Comparison of ENCODE assay signal across 8 mouse cellular contexts in the genomic region with DNA sequence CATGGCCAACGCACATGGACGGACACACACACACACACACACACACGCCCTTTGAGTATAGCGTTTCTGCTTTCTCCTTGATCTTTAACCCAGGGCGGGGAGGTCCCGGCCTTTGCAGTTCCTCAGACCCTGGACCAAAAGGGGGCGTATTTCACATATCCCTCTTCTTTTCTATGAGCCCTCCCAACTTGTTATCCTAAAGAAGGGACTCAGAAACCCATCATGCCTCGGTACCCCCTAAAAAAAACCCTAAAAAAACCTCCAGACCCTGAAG. TPM values are rescaled to one million over a fixed set of nuclear protein-coding genes. Genes with fewer than 3 reads are reported as not detected.
DNase-seq lines count a peak whose midpoint lies in the region; ATAC-seq lines count a peak whose summit lies in the region.

No protein-coding gene starts in this region.

- H3K4me3 ChIP-seq in heart, embryonic 15.5 days: peak overlapping the region; percentile 85
- H3K4me3 ChIP-seq in hindbrain, embryonic 11.5 days (ENCODE audit: low read depth, low read length): no peak overlapping the region
- H3K4me3 ChIP-seq in midbrain, embryonic 11.5 days (ENCODE audit: low read depth, low read length): peak overlapping the region; percentile 83; the same call in 1 of the 2 replicates

- H3K9me3 ChIP-seq in heart, embryonic 15.5 days (replicated peaks): no peaks in the 10 kb centered on the region
- H3K9me3 ChIP-seq in hindbrain, embryonic 11.5 days (ENCODE audit: control insufficient read depth, low read length): no peaks in the 10 kb centered on the region
- H3K9me3 ChIP-seq in midbrain, embryonic 11.5 days (ENCODE audit: control insufficient read depth, low read length): no peaks in the 10 kb centered on the region

- H3K27me3 ChIP-seq in heart, embryonic 15.5 days: peaks cover 51% of the 10 kb centered on the region
- H3K27me3 ChIP-seq in hindbrain, embryonic 11.5 days (ENCODE audit: control insufficient read depth, insufficient read depth, low read length): peaks cover 15% of the 10 kb centered on the region; the same call in 1 of the 2 replicates
- H3K27me3 ChIP-seq in midbrain, embryonic 11.5 days (ENCODE audit: control insufficient read depth, insufficient read depth, low read length): peaks cover 4% of the 10 kb centered on the region; the same call in 1 of the 2 replicates

- H3K9ac ChIP-seq in heart, embryonic 15.5 days: no peak overlapping the region; the same call in 1 of the 2 replicates
- no peak overlapping the region for H3K9ac ChIP-seq in hindbrain, embryonic 11.5 days (ENCODE audit: low read depth, low read length)
- 0 out of 2 replicates have a peak overlapping the region, but pooled peaks have one; percentile 9 for H3K9ac ChIP-seq in midbrain, embryonic 11.5 days (ENCODE audit: low read length)

- no peak for DNase-seq in heart, postnatal 4 days
- DNase-seq in ZHBTc4 (ENCODE audit: low read depth, low spot score): peak; percentile 51
- DNase-seq in hindbrain, embryonic 11.5 days (ENCODE audit: low spot score): no peak
- no peak for DNase-seq in midbrain, embryonic 11.5 days (ENCODE audit: low spot score, missing footprints)
- no peak for DNase-seq in ovary, adult 18-20 months (ENCODE audit: low spot score)
- DNase-seq in thymus, adult 18-20 months: no peak

- H3K27ac ChIP-seq in heart, embryonic 15.5 days: no peak overlapping the region
- H3K27ac ChIP-seq in hindbrain, embryonic 11.5 days (ENCODE audit: low read depth, low read length): no peak overlapping the region
- no peak overlapping the region for H3K27ac ChIP-seq in midbrain, embryonic 11.5 days (ENCODE audit: low read depth, low read length)

- ATAC-seq in heart, embryonic 15.5 days (replicated peaks; ENCODE audit: insufficient number of reproducible peaks, insufficient read depth, low FRiP score, low read depth): no peak
- no peak for ATAC-seq in hindbrain, embryonic 11.5 days (ENCODE audit: low FRiP score)
- ATAC-seq in midbrain, embryonic 11.5 days (ENCODE audit: low FRiP score): no peak
- ATAC-seq in megakaryocyte-erythroid progenitor cell, adult 5-6 weeks (replicated peaks; ENCODE audit: low FRiP score, low TSS enrichment, poor library complexity, severe bottlenecking): no peak

- no peaks in the 10 kb centered on the region for H3K36me3 ChIP-seq in heart, embryonic 15.5 days
- no peaks in the 10 kb centered on the region for H3K36me3 ChIP-seq in hindbrain, embryonic 11.5 days (ENCODE audit: control insufficient read depth, insufficient read depth, low read length)
- no peaks in the 10 kb centered on the region for H3K36me3 ChIP-seq in midbrain, embryonic 11.5 days (ENCODE audit: control insufficient read depth, insufficient read depth, low read length)

- 8% methylated on average over 8 of the region's 8 CpGs for WGBS in heart, embryonic 15.5 days
- WGBS in hindbrain, embryonic 11.5 days: 4% methylated on average over 8 of the region's 8 CpGs
- WGBS in midbrain, embryonic 11.5 days: 5% methylated on average over 8 of the region's 8 CpGs

- H3K4me2 ChIP-seq in heart, embryonic 15.5 days: peak overlapping the region; percentile 94
- peak overlapping the region; percentile 87 for H3K4me2 ChIP-seq in hindbrain, embryonic 11.5 days (replicated peaks; ENCODE audit: low read depth, low read length)
- H3K4me2 ChIP-seq in midbrain, embryonic 11.5 days: peak overlapping the region; percentile 91

- H3K4me1 ChIP-seq in heart, embryonic 15.5 days (replicated peaks): peaks cover 42% of the 10 kb centered on the region
- peaks cover 11% of the 10 kb centered on the region for H3K4me1 ChIP-seq in hindbrain, embryonic 11.5 days (replicated peaks; ENCODE audit: control insufficient read depth, insufficient read depth, low read length)
- peaks cover 53% of the 10 kb centered on the region for H3K4me1 ChIP-seq in midbrain, embryonic 11.5 days (ENCODE audit: control insufficient read depth, insufficient read depth, low read length)

RNA-seq across cellular contexts. Expression of gene Cux2, which starts 0.9 kb away (rescaled TPM):
- polyA plus RNA-seq in heart, embryonic 15.5 days (2015; fragmentation: Nextera tagmentation; extraction: Ambion mirVana): 3.9 and 4.1 TPM in 2 replicates
- 10 to 100 TPM; 12.2 to 13.6 TPM for total RNA-seq in heart, postnatal 4 days (2021)
- polyA plus RNA-seq in hindbrain, embryonic 11.5 days (2014; fragmentation: Nextera tagmentation; extraction: Ambion mirVana): 13.7 and 17.4 TPM in 2 replicates
- polyA plus RNA-seq in midbrain, embryonic 11.5 days (2014; fragmentation: Nextera tagmentation; extraction: Ambion mirVana): 11.1 and 12.6 TPM in 2 replicates
- total RNA-seq in megakaryocyte-erythroid progenitor cell, adult 5-6 weeks (2014; fragmentation: Nextera tagmentation): not detected in 2 replicates
- not detected in 2 replicates for total RNA-seq in megakaryocyte-erythroid progenitor cell, adult 5-6 weeks (2017)

RNA-seq across cellular contexts. Expression of gene Myl2, which starts 50.0 kb away (rescaled TPM):
- 7,334 and 9,932 TPM in 2 replicates for polyA plus RNA-seq in heart, embryonic 15.5 days (2015; fragmentation: Nextera tagmentation; extraction: Ambion mirVana)
- total RNA-seq in heart, postnatal 4 days (2021): over 10,000 TPM; 18,495 to 19,403 TPM
- 0.77 and 1.2 TPM in 2 replicates for polyA plus RNA-seq in hindbrain, embryonic 11.5 days (2014; fragmentation: Nextera tagmentation; extraction: Ambion mirVana)
- 0.29 TPM in 1 of 2 replicates, not detected in the other for polyA plus RNA-seq in midbrain, embryonic 11.5 days (2014; fragmentation: Nextera tagmentation; extraction: Ambion mirVana)
- not detected in 2 replicates for total RNA-seq in megakaryocyte-erythroid progenitor cell, adult 5-6 weeks (2014; fragmentation: Nextera tagmentation)
- total RNA-seq in megakaryocyte-erythroid progenitor cell, adult 5-6 weeks (2017): not detected in 2 replicates

Comparison
In these comparisons a context has a peak if more than half of its experiments do, and no peak if none do; other contexts are left out.
1. RNA of gene Myl2, which starts 50.0 kb away (polyA plus RNA-seq): 7,334 to 9,932 TPM in heart, embryonic 15.5 days; 0.77 to 1.2 TPM in hindbrain, embryonic 11.5 days and 0.29 TPM in midbrain, embryonic 11.5 days; every median in the first group is over 1,000 times any median in the second.
2. Peak in every context shown above with its lines, with median percentiles within 50 percentile points of each other: H3K4me2 ChIP-seq.